Mouse (Mus musculus) heart, postnatal 0 days (tissue): Measurements from ENCODE around the gene Cfap70.

ENCODE experiments used
- CTCF ChIP-seq: IDR thresholded peaks from 2 replicates; pipeline ENCODE4 v1.5.1; 2016; ENCODE audit warnings: antibody characterized with exemption, control low read depth, low read depth
- EP300 ChIP-seq: IDR thresholded peaks from 2 replicates; pipeline ENCODE4 v1.6.1; 2016; ENCODE audit warnings: antibody characterized with exemption, low read depth

GRCm38 (mm10) chr14:20436976-20437375 lies 15.1 kb downstream of the Cfap70 start:
- no peak for TF ChIP-seq CTCF
- no peak for TF ChIP-seq EP300
